29 mouse cellular contexts compared by ENCODE assay signal in the genomic region with DNA sequence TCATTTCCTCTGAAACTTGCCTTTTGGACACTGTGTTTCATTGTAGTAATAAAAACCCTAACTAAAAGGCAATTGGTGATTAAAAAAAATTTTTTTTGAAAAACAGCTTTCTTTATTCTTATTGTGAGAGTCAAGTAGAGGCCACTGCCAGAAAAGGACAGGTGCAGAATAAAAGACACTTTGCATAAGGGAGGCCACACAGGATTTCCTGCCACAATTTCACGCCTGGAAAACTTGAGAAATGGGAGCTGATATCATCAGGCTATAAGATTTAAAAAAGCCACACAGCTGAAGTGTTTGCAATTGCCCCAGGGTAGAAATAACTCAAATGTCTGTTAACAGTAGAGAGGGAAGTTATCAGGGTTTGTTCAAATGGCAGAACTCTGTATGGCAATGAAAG.
A peak's percentile ranks its signal among the peaks of the same experiment; 100 is the strongest.
DNase-seq lines count a peak whose midpoint lies in the region; ATAC-seq and TF ChIP-seq lines count a peak whose summit lies in the region.
"Had no signal": no experiment of that assay in that cellular context is flagged by ENCODE, and none has a peak within 500 bp of the region (broad histone marks: within the 10 kb centered on the region; RNA-seq: fewer than 3 reads in every experiment).

No protein-coding gene starts in this region.

- no peak for TF ChIP-seq CTCF in spleen, adult 2 months (IDR thresholded peaks at IDR 0.05; ENCODE audit: extremely low read depth, insufficient read depth, insufficient read length, insufficient replicate concordance)
- TF ChIP-seq CTCF in CH12.LX (conservative IDR thresholded peaks at IDR 0.05 in 1 of 2, IDR thresholded peaks at IDR 0.05 in 1 of 2; ENCODE audit: low read depth in 2 of 2, low read length in 2 of 2) = no peak

- intact Hi-C loops in left cerebral cortex, postnatal 36 days (cut with DNase I) = no loop called here

- peaks cover 25% of the 10 kb centered on the region; the same call in 1 of the 2 replicates for H3K4me1 ChIP-seq in spleen, adult 2 months (ENCODE audit: control insufficient read depth, insufficient read depth, insufficient read length)
- peaks cover 0 to 36% of the 10 kb centered on the region in 2 experiments; a peak in 2 of 4 replicates for H3K4me1 ChIP-seq in CH12.LX (ENCODE audit: control insufficient read depth in 1 of 2, insufficient read depth in 2 of 2)
- H3K4me1 ChIP-seq in forebrain, embryonic 12.5 days = no peaks in the 10 kb centered on the region
- H3K4me1 ChIP-seq: embryonic facial prominence, embryonic 10.5 days; embryonic facial prominence, embryonic 13.5 days; forebrain, embryonic 13.5 days; heart, embryonic 13.5 days had no signal

- no peak overlapping the region for H3K9ac ChIP-seq in CH12.LX (ENCODE audit: insufficient read depth, low read depth)
- no peak overlapping the region for H3K9ac ChIP-seq in forebrain, embryonic 12.5 days
- H3K9ac ChIP-seq: embryonic facial prominence, embryonic 13.5 days; forebrain, embryonic 13.5 days; heart, embryonic 13.5 days; hindbrain, embryonic 14.5 days had no signal

- H3K36me3 ChIP-seq in spleen, adult 2 months (ENCODE audit: control insufficient read depth, insufficient read depth, low read length) = no peaks in the 10 kb centered on the region
- no peaks in the 10 kb centered on the region for H3K36me3 ChIP-seq in CH12.LX (replicated peaks in 1 of 2; ENCODE audit: control insufficient read depth in 1 of 2, insufficient read depth in 1 of 2, low read length in 1 of 2)
- no peaks in the 10 kb centered on the region for H3K36me3 ChIP-seq in splenic B cell, adult 2 months (ENCODE audit: control insufficient read depth, insufficient read depth, low read length, poor library complexity, severe bottlenecking)
- no peaks in the 10 kb centered on the region for H3K36me3 ChIP-seq in forebrain, embryonic 12.5 days (replicated peaks)
- H3K36me3 ChIP-seq: embryonic facial prominence, embryonic 10.5 days; embryonic facial prominence, embryonic 13.5 days; G1E; heart, embryonic 10.5 days; heart, embryonic 13.5 days had no signal

- no peak for ATAC-seq in forebrain, embryonic 12.5 days (ENCODE audit: low FRiP score)
- ATAC-seq: forebrain, embryonic 13.5 days; forebrain, embryonic 16.5 days; hindbrain, postnatal 0 days; Patski had no signal

- no peak overlapping the region for H3K4me2 ChIP-seq in CH12.LX (ENCODE audit: insufficient read depth, low read depth, poor library complexity, severe bottlenecking)
- no peak overlapping the region for H3K4me2 ChIP-seq in forebrain, embryonic 12.5 days
- H3K4me2 ChIP-seq: embryonic facial prominence, embryonic 13.5 days; forebrain, embryonic 13.5 days; heart, embryonic 13.5 days; hindbrain, embryonic 14.5 days had no signal

- DNase-seq in cerebellum, postnatal 10 days = peak; percentile 27 to 29
- no peak for DNase-seq in cerebellum, adult 11 months
- DNase-seq in spleen, adult 2 months (ENCODE audit: low read depth in 1 of 2, low spot score in 2 of 2) = peak; percentile 19 to 20
- no peak for DNase-seq in spleen, postnatal 10 days (ENCODE audit: low spot score in 2 of 2)
- DNase-seq in CH12.LX (ENCODE audit: extremely low read depth) = peak; percentile 21
- peak; percentile 62 for DNase-seq in splenic B cell, adult 2 months (ENCODE audit: low read depth, low spot score)
- DNase-seq in left cerebral cortex, postnatal 36 days (ENCODE audit: low spot score in 2 of 2) = no peak
- DNase-seq: adrenal gland, postnatal 10 days; adrenal gland, postnatal 36 days; cerebellum, adult 9-11 months; cerebellum, postnatal 36 days; embryo, embryonic 11 days; gastrocnemius, postnatal 10 days; gastrocnemius, postnatal 36 days; heart, adult 2 months; heart, postnatal 14 days; heart, postnatal 4 days had no signal

- dilution Hi-C loops in CH12.LX (cut with MboI; ENCODE audit: extremely low pct_ligation_motif_present, extremely low pct_unique_long_range_greater_than_20kb, low sequenced_read_pairs) = no loop called here

- H3K27me3 ChIP-seq in spleen, adult 2 months (ENCODE audit: control insufficient read depth, insufficient read depth, low read length) = no peaks in the 10 kb centered on the region
- no peaks in the 10 kb centered on the region for H3K27me3 ChIP-seq in CH12.LX (replicated peaks)
- no peaks in the 10 kb centered on the region for H3K27me3 ChIP-seq in splenic B cell, adult 2 months (ENCODE audit: control insufficient read depth, insufficient read depth, low read length, poor library complexity, severe bottlenecking)
- peaks cover 6% of the 10 kb centered on the region; the same call in 1 of the 2 replicates for H3K27me3 ChIP-seq in forebrain, embryonic 12.5 days
- H3K27me3 ChIP-seq: embryonic facial prominence, embryonic 13.5 days; forebrain, embryonic 13.5 days; heart, embryonic 13.5 days; Patski had no signal

- in situ Hi-C loops in CH12.LX (cut with MboI; ENCODE audit: low pct_ligation_motif_present, low pct_unique_long_range_greater_than_20kb, low sequenced_read_pairs) = no loop called here

- H3K27ac ChIP-seq in spleen, adult 2 months (ENCODE audit: insufficient read depth, low read length) = peak overlapping the region; percentile 81
- H3K27ac ChIP-seq in CH12.LX (ENCODE audit: insufficient read depth, low read depth) = no peak overlapping the region
- H3K27ac ChIP-seq in forebrain, embryonic 12.5 days = no peak overlapping the region
- H3K27ac ChIP-seq: embryonic facial prominence, embryonic 10.5 days; embryonic facial prominence, embryonic 13.5 days; forebrain, embryonic 13.5 days; heart, adult 2 months; heart, embryonic 10.5 days; heart, embryonic 13.5 days; hindbrain, embryonic 14.5 days; hindbrain, postnatal 0 days had no signal

- H3K9me3 ChIP-seq in CH12.LX (replicated peaks; ENCODE audit: low read length) = peaks cover 2% of the 10 kb centered on the region
- 0 out of 2 replicates have a peak, but pooled peaks cover 2% of the 10 kb centered on the region for H3K9me3 ChIP-seq in forebrain, embryonic 12.5 days
- H3K9me3 ChIP-seq: forebrain, embryonic 13.5 days; G1E; heart, embryonic 10.5 days had no signal

- no peak overlapping the region for H3K4me3 ChIP-seq in spleen, adult 2 months (ENCODE audit: extremely low read depth, insufficient read depth, insufficient read length)
- no peak overlapping the region for H3K4me3 ChIP-seq in CH12.LX (replicated peaks in 1 of 3; ENCODE audit: low read depth in 2 of 3, low read length in 2 of 3, poor library complexity in 1 of 3)
- H3K4me3 ChIP-seq in forebrain, embryonic 12.5 days (replicated peaks) = no peak overlapping the region
- H3K4me3 ChIP-seq: embryonic facial prominence, embryonic 10.5 days; embryonic facial prominence, embryonic 13.5 days; erythroblast, embryonic 14.5 days; forebrain, embryonic 13.5 days; heart, adult 2 months; heart, embryonic 10.5 days; heart, embryonic 13.5 days had no signal

- TF ChIP-seq EP300 in CH12.LX (IDR thresholded peaks at IDR 0.05; ENCODE audit: low read length) = peak; percentile 48; the same call in 1 of the 2 replicates

- no peak for TF ChIP-seq POLR2A in spleen, adult 2 months (IDR thresholded peaks at IDR 0.05; ENCODE audit: low read depth, low read length)
- no peak for TF ChIP-seq POLR2A in CH12.LX (IDR thresholded peaks at IDR 0.05; ENCODE audit: low read depth, low read length)

- H3K79me2 ChIP-seq in CH12.LX (replicated peaks; ENCODE audit: control insufficient read depth, extremely low read depth, insufficient read depth, poor library complexity, severe bottlenecking) = no peaks in the 10 kb centered on the region

- 11% methylated on average over 1 of the region's 1 CpGs for WGBS in spleen, adult 2 months
- WGBS in forebrain, embryonic 12.5 days = 70% methylated on average over 1 of the region's 1 CpGs

- no peak for TF ChIP-seq RAD21 in CH12.LX (IDR thresholded peaks at IDR 0.05; ENCODE audit: low read depth, low read length)

TF ChIP-seq in CH12.LX, 34 proteins besides CTCF, POLR2A, EP300 and RAD21:
- no peak for TF ChIP-seq IRF4 (IDR thresholded peaks at IDR 0.05; ENCODE audit: low read depth, low read length)
- TF ChIP-seq SMC3 (IDR thresholded peaks at IDR 0.05; ENCODE audit: low read depth, low read length) = no peak
- no peak for TF ChIP-seq MAZ (IDR thresholded peaks at IDR 0.05; ENCODE audit: low read depth, low read length)
TF ChIP-seq in CH12.LX: peak in this region for 0.

Comparison
In these comparisons a context has a peak if more than half of its experiments do, and no peak if none do; other contexts are left out.
1. DNase-seq: peak in cerebellum, postnatal 10 days (2 of 2), spleen, adult 2 months (2 of 2), CH12.LX (single experiment) and splenic B cell, adult 2 months (single experiment); none in cerebellum, adult 11 months (single experiment), spleen, postnatal 10 days (0 of 2) and left cerebral cortex, postnatal 36 days (0 of 2).